Mouse (Mus musculus): ENCODE measurements around the gene Gemin7. TPM values are rescaled to one million over a fixed set of nuclear protein-coding genes. Genes with fewer than 3 reads are reported as not detected.

Gene Gemin7
- polyA plus RNA-seq, 1 experiment from 2014 or later, result 161 TPM

GRCm38 (mm10) chr7:19525105-19525481 lies 52.3 kb downstream of the Gemin7 start:
- Histone ChIP-seq H3K4me3 (ENCODE audit: low read depth, low read length) (no peak overlapping the region), H3K4me1 (ENCODE audit: control insufficient read depth, insufficient read depth, low read length) (peaks cover 14% of the 10 kb centered on the region), H3K4me2 (ENCODE audit: low read depth) (no peak overlapping the region), H3K9me3 (ENCODE audit: control insufficient read depth, low read length) (no peaks in the 10 kb centered on the region), H3K27me3 (ENCODE audit: control insufficient read depth, insufficient read depth, low read length) (peaks cover 52% of the 10 kb centered on the region), H3K36me3 (ENCODE audit: control insufficient read depth, insufficient read depth, low read length) (peaks cover 2% of the 10 kb centered on the region; the same call in 1 of the 2 replicates), H3K9ac (ENCODE audit: low read length) (no peak overlapping the region), H3K27ac (ENCODE audit: low read depth, low read length) (no peak overlapping the region)
- no peak for DNase-seq (ENCODE audit: low spot score)
- WGBS, result 70% methylated on average over 2 of the region's 2 CpGs
- ATAC-seq (ENCODE audit: insufficient read depth, low FRiP score, low TSS enrichment), result no peak

GRCm38 (mm10) chr7:19524420-19525104 lies 52.8 kb downstream of the Gemin7 start:
- Histone ChIP-seq H3K36me3 (ENCODE audit: control insufficient read depth, insufficient read depth, low read length) (peaks cover 2% of the 10 kb centered on the region; the same call in 1 of the 2 replicates), H3K9me3 (ENCODE audit: control insufficient read depth, low read length) (no peaks in the 10 kb centered on the region), H3K4me2 (ENCODE audit: low read depth) (peak overlapping the region; percentile 65), H3K4me1 (ENCODE audit: control insufficient read depth, insufficient read depth, low read length) (peaks cover 14% of the 10 kb centered on the region), H3K9ac (ENCODE audit: low read length) (peak overlapping the region; percentile 39), H3K27me3 (ENCODE audit: control insufficient read depth, insufficient read depth, low read length) (peaks cover 57% of the 10 kb centered on the region), H3K27ac (ENCODE audit: low read depth, low read length) (no peak overlapping the region), H3K4me3 (ENCODE audit: low read depth, low read length) (peak overlapping the region; percentile 34)
- WGBS, result 13% methylated on average over 24 of the region's 24 CpGs
- ATAC-seq (ENCODE audit: insufficient read depth, low FRiP score, low TSS enrichment) (no peak), DNase-seq (ENCODE audit: low spot score) (no peak)

- peak; percentile 76 for DNase-seq (ENCODE audit: low spot score)
- H3K27me3 ChIP-seq (ENCODE audit: control insufficient read depth, insufficient read depth, low read length), result peaks cover 64% of the 10 kb centered on the region
- no peak overlapping the region for H3K27ac ChIP-seq (ENCODE audit: low read depth, low read length)
- ATAC-seq (ENCODE audit: insufficient read depth, low FRiP score, low TSS enrichment), result peak; percentile 37
- H3K4me1 ChIP-seq (ENCODE audit: control insufficient read depth, insufficient read depth, low read length), result peaks cover 14% of the 10 kb centered on the region
- H3K4me3 ChIP-seq (ENCODE audit: low read depth, low read length), result peak overlapping the region; percentile 34
- peak overlapping the region; percentile 39 for H3K9ac ChIP-seq (ENCODE audit: low read length)
- H3K36me3 ChIP-seq (ENCODE audit: control insufficient read depth, insufficient read depth, low read length), result peaks cover 2% of the 10 kb centered on the region; the same call in 1 of the 2 replicates
- H3K9me3 ChIP-seq (ENCODE audit: control insufficient read depth, low read length), result no peaks in the 10 kb centered on the region
- H3K4me2 ChIP-seq (ENCODE audit: low read depth), result peak overlapping the region; percentile 65
- 1% methylated on average over 64 of the region's 64 CpGs for WGBS
These were observed 53.5 kb downstream of the Gemin7 start for GRCm38 (mm10) chr7:19523757-19524419.

GRCm38 (mm10) chr7:19523017-19523756 lies 54.2 kb downstream of the Gemin7 start:
- Histone ChIP-seq H3K27ac (ENCODE audit: low read depth, low read length) (no peak overlapping the region), H3K27me3 (ENCODE audit: control insufficient read depth, insufficient read depth, low read length) (peaks cover 70% of the 10 kb centered on the region), H3K9me3 (ENCODE audit: control insufficient read depth, low read length) (no peaks in the 10 kb centered on the region), H3K4me2 (ENCODE audit: low read depth) (peak overlapping the region; percentile 65), H3K36me3 (ENCODE audit: control insufficient read depth, insufficient read depth, low read length) (no peaks in the 10 kb centered on the region; the same call in 1 of the 2 replicates), H3K4me3 (ENCODE audit: low read depth, low read length) (peak overlapping the region; percentile 34), H3K4me1 (ENCODE audit: control insufficient read depth, insufficient read depth, low read length) (peaks cover 14% of the 10 kb centered on the region), H3K9ac (ENCODE audit: low read length) (no peak overlapping the region)
- peak; percentile 47 for DNase-seq (ENCODE audit: low spot score)
- WGBS, result 14% methylated on average over 72 of the region's 72 CpGs
- 0 out of 2 replicates have a peak, but pooled peaks have one; percentile 8 for ATAC-seq (ENCODE audit: insufficient read depth, low FRiP score, low TSS enrichment)

GRCm38 (mm10) chr7:19520032-19520431 lies 57.4 kb downstream of the Gemin7 start:
- Histone ChIP-seq H3K36me3 (ENCODE audit: control insufficient read depth, insufficient read depth, low read length) (no peaks in the 10 kb centered on the region), H3K4me2 (ENCODE audit: low read depth) (peak overlapping the region; percentile 40), H3K27me3 (ENCODE audit: control insufficient read depth, insufficient read depth, low read length) (peaks cover 74% of the 10 kb centered on the region), H3K4me3 (ENCODE audit: low read depth, low read length) (peak overlapping the region; percentile 21), H3K9me3 (ENCODE audit: control insufficient read depth, low read length) (no peaks in the 10 kb centered on the region), H3K9ac (ENCODE audit: low read length) (peak overlapping the region; percentile 41; the same call in 1 of the 2 replicates), H3K4me1 (ENCODE audit: control insufficient read depth, insufficient read depth, low read length) (peaks cover 14% of the 10 kb centered on the region), H3K27ac (ENCODE audit: low read depth, low read length) (no peak overlapping the region)
- no peak for ATAC-seq (ENCODE audit: insufficient read depth, low FRiP score, low TSS enrichment)
- WGBS, result 5% methylated on average over 21 of the region's 23 CpGs
- DNase-seq (ENCODE audit: low spot score), result no peak

GRCm38 (mm10) chr7:19517652-19518365 lies 59.6 kb downstream of the Gemin7 start, which contains the start of gene Nkpd1:
TSS of gene Nkpd1 (plus strand) at chr7:19517838.
- Histone ChIP-seq H3K9me3 (ENCODE audit: control insufficient read depth, low read length) (no peaks in the 10 kb centered on the region), H3K9ac (ENCODE audit: low read length) (peak within 1 kb of the TSS; percentile 36; the same call in 1 of the 2 replicates), H3K4me2 (ENCODE audit: low read depth) (peak within 1 kb of the TSS; percentile 40), H3K4me3 (ENCODE audit: low read depth, low read length) (no peak within 1 kb of the TSS; the same call in 1 of the 2 replicates), H3K27ac (ENCODE audit: low read depth, low read length) (no peak within 1 kb of the TSS), H3K27me3 (ENCODE audit: control insufficient read depth, insufficient read depth, low read length) (peaks cover 51% of the 10 kb centered on the region), H3K4me1 (ENCODE audit: control insufficient read depth, insufficient read depth, low read length) (no peaks in the 10 kb centered on the region), H3K36me3 (ENCODE audit: control insufficient read depth, insufficient read depth, low read length) (no peaks in the 10 kb centered on the region)
- no peak; the same call in 1 of the 2 replicates for ATAC-seq (ENCODE audit: insufficient read depth, low FRiP score, low TSS enrichment)
- 5% methylated on average over 22 of the region's 29 CpGs for WGBS
- DNase-seq (ENCODE audit: low spot score), result no peak

All from neural tube, embryonic 11.5 days (tissue).